Mouse (Mus musculus): ENCODE measurements around the gene Oosp1. TPM values are rescaled to one million over a fixed set of nuclear protein-coding genes. Genes with fewer than 3 reads are reported as not detected.

The Oosp1 gene
- total and polyA plus RNA-seq, 2 experiments from 2014 or later, result not detected

DNA sequence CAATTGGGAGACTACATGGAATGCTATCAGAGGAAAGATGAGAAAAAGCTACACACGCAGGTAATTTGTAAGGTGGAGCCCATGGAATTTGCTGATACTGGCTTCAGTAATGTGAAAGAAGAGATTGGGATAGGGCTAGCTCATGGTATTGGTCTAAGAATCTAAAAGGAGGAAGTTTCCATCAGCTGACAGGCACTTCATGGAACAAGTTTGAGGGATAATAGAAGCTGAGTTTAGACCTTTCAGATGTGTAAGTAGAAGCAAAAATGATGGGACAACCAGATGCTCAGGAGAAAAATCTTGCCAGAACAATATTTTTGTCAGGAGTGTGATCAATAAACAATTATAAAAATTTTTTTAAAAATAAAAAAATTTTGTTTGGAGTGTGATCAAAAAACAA, 57.2 kb downstream of the Oosp1 start:
- no peak overlapping the region for H3K4me2 ChIP-seq (ENCODE audit: low read depth, low read length)
- TF ChIP-seq CTCF (IDR thresholded peaks at IDR 0.05; ENCODE audit: low read depth), result no peak
- DNase-seq (ENCODE audit: low spot score) (no peak), ATAC-seq (no peak)
- 86% methylated on average over 1 of the region's 1 CpGs for WGBS
- H3K27me3 ChIP-seq (ENCODE audit: insufficient read depth, low read length), result no peaks in the 10 kb centered on the region
- H3K4me3 ChIP-seq (ENCODE audit: low read length), result no peak overlapping the region
- H3K27ac ChIP-seq, result no peak overlapping the region
- no peaks in the 10 kb centered on the region for H3K4me1 ChIP-seq (ENCODE audit: insufficient read depth, low read length)
- H3K9ac ChIP-seq (replicated peaks; ENCODE audit: low read length), result no peak overlapping the region
- no peaks in the 10 kb centered on the region for H3K9me3 ChIP-seq (ENCODE audit: low read length)
- no peaks in the 10 kb centered on the region for H3K36me3 ChIP-seq (ENCODE audit: insufficient read depth, low read length)

GRCm38 (mm10) chr19:11625231-11625630, 65.7 kb downstream of the Oosp1 start:
- Histone ChIP-seq H3K27ac (no peak overlapping the region), H3K9ac (replicated peaks; ENCODE audit: low read length) (no peak overlapping the region), H3K27me3 (ENCODE audit: insufficient read depth, low read length) (no peaks in the 10 kb centered on the region), H3K9me3 (ENCODE audit: low read length) (no peaks in the 10 kb centered on the region), H3K4me2 (ENCODE audit: low read depth, low read length) (no peak overlapping the region), H3K4me1 (ENCODE audit: insufficient read depth, low read length) (no peaks in the 10 kb centered on the region), H3K4me3 (ENCODE audit: low read length) (no peak overlapping the region), H3K36me3 (ENCODE audit: insufficient read depth, low read length) (no peaks in the 10 kb centered on the region)
- DNase-seq (ENCODE audit: low spot score) (no peak), ATAC-seq (no peak)
- no peak for TF ChIP-seq CTCF (IDR thresholded peaks at IDR 0.05; ENCODE audit: low read depth)
- WGBS, result 75% methylated on average over 5 of the region's 5 CpGs

DNA sequence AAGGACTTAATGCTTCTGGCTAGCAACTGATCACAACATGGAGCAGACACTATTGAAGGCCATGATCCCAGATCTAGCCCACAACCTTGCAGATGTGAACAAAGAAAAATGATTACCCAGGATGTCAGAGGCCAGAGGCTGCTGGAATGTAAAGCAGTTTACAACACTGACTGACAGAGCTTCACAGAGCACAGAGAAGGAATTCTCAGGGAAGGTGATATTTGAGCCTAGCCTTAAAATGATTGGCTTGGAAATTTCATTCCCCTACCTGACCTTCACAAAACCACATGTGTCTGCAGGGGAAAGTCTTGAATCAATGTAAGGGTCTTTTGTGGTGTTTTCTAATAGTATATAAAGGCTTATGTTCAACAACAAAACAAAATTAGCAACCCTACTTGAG, 66.2 kb downstream of the Oosp1 start:
- H3K4me1 ChIP-seq (ENCODE audit: insufficient read depth, low read length), result no peaks in the 10 kb centered on the region
- ATAC-seq (no peak), DNase-seq (ENCODE audit: low spot score) (no peak)
- no peak overlapping the region for H3K4me3 ChIP-seq (ENCODE audit: low read length)
- no peak overlapping the region for H3K27ac ChIP-seq
- no peak overlapping the region for H3K4me2 ChIP-seq (ENCODE audit: low read depth, low read length)
- no peak overlapping the region for H3K9ac ChIP-seq (replicated peaks; ENCODE audit: low read length)
- no peaks in the 10 kb centered on the region for H3K36me3 ChIP-seq (ENCODE audit: insufficient read depth, low read length)
- TF ChIP-seq CTCF (IDR thresholded peaks at IDR 0.05; ENCODE audit: low read depth), result no peak
- H3K27me3 ChIP-seq (ENCODE audit: insufficient read depth, low read length), result no peaks in the 10 kb centered on the region
- no peaks in the 10 kb centered on the region for H3K9me3 ChIP-seq (ENCODE audit: low read length)

GRCm38 (mm10) chr19:11623551-11623950, 67.4 kb downstream of the Oosp1 start, which contains the start of gene Ms4a2:
Gene Ms4a2 (minus strand): TSS chr19:11623719.
- no peaks in the 10 kb centered on the region for H3K4me1 ChIP-seq (ENCODE audit: insufficient read depth, low read length)
- no peak within 1 kb of the TSS for H3K4me3 ChIP-seq (ENCODE audit: low read length)
- no peak within 1 kb of the TSS for H3K27ac ChIP-seq
- H3K27me3 ChIP-seq (ENCODE audit: insufficient read depth, low read length), result no peaks in the 10 kb centered on the region
- ATAC-seq, result no peak
- H3K9ac ChIP-seq (replicated peaks; ENCODE audit: low read length), result no peak within 1 kb of the TSS
- WGBS, result 87% methylated on average over 2 of the region's 2 CpGs
- H3K9me3 ChIP-seq (ENCODE audit: low read length), result no peaks in the 10 kb centered on the region
- H3K36me3 ChIP-seq (ENCODE audit: insufficient read depth, low read length), result no peaks in the 10 kb centered on the region
- H3K4me2 ChIP-seq (ENCODE audit: low read depth, low read length), result no peak within 1 kb of the TSS
- no peak for TF ChIP-seq CTCF (IDR thresholded peaks at IDR 0.05; ENCODE audit: low read depth)
- DNase-seq (ENCODE audit: low spot score), result no peak

GRCm38 (mm10) chr19:11617983-11618382, 73.0 kb downstream of the Oosp1 start:
- no peaks in the 10 kb centered on the region for H3K9me3 ChIP-seq (ENCODE audit: low read length)
- H3K4me1 ChIP-seq (ENCODE audit: insufficient read depth, low read length), result no peaks in the 10 kb centered on the region
- DNase-seq (ENCODE audit: low spot score), result no peak
- no peaks in the 10 kb centered on the region for H3K27me3 ChIP-seq (ENCODE audit: insufficient read depth, low read length)
- H3K27ac ChIP-seq, result no peak overlapping the region
- no peak overlapping the region for H3K4me3 ChIP-seq (ENCODE audit: low read length)
- no peak for ATAC-seq
- H3K9ac ChIP-seq (replicated peaks; ENCODE audit: low read length), result no peak overlapping the region
- no peak overlapping the region for H3K4me2 ChIP-seq (ENCODE audit: low read depth, low read length)
- no peak for TF ChIP-seq CTCF (IDR thresholded peaks at IDR 0.05; ENCODE audit: low read depth)
- no peaks in the 10 kb centered on the region for H3K36me3 ChIP-seq (ENCODE audit: insufficient read depth, low read length)

Other genes with a start within 250 kb of the Oosp1 start
- not detected in 2 replicates for gene Ms4a4b, start 247.6 kb downstream of the Oosp1 start, total RNA-seq (2014; rRNA removed)
- gene Ms4a4b, start 247.6 kb downstream of the Oosp1 start, polyA plus RNA-seq (2015; fragmentation: Nextera tagmentation; extraction: Ambion mirVana), result not detected in 2 replicates
- 0.32 and 2.3 TPM in 2 replicates for gene Ms4a6c, start 221.8 kb downstream of the Oosp1 start, total RNA-seq (2014; rRNA removed)
- 2.4 and 3.3 TPM in 2 replicates for gene Ms4a6c, start 221.8 kb downstream of the Oosp1 start, polyA plus RNA-seq (2015; fragmentation: Nextera tagmentation; extraction: Ambion mirVana)
- gene Gm8369, start 205.2 kb downstream of the Oosp1 start, total RNA-seq (2014; rRNA removed), result not detected in 2 replicates
- gene Gm8369, start 205.2 kb downstream of the Oosp1 start, polyA plus RNA-seq (2015; fragmentation: Nextera tagmentation; extraction: Ambion mirVana), result not detected in 2 replicates
- gene Ms4a6b, start 174.6 kb downstream of the Oosp1 start, total RNA-seq (2014; rRNA removed), result 3.1 and 8.7 TPM in 2 replicates
- 2.3 and 2.6 TPM in 2 replicates for gene Ms4a6b, start 174.6 kb downstream of the Oosp1 start, polyA plus RNA-seq (2015; fragmentation: Nextera tagmentation; extraction: Ambion mirVana)
- gene Ms4a4d, start 154.3 kb downstream of the Oosp1 start, total RNA-seq (2014; rRNA removed), result not detected in 2 replicates
- gene Ms4a4d, start 154.3 kb downstream of the Oosp1 start, polyA plus RNA-seq (2015; fragmentation: Nextera tagmentation; extraction: Ambion mirVana), result not detected in 2 replicates
- gene Ms4a6d, start 86.3 kb downstream of the Oosp1 start, total RNA-seq (2014; rRNA removed), result 3.0 and 3.2 TPM in 2 replicates
- gene Ms4a6d, start 86.3 kb downstream of the Oosp1 start, polyA plus RNA-seq (2015; fragmentation: Nextera tagmentation; extraction: Ambion mirVana), result 2.3 and 3.0 TPM in 2 replicates
- 3.7 TPM in 1 of 2 replicates, not detected in the other for gene Ms4a2, start 67.4 kb downstream of the Oosp1 start, total RNA-seq (2014; rRNA removed)
- 0.19 and 0.36 TPM in 2 replicates for gene Ms4a2, start 67.4 kb downstream of the Oosp1 start, polyA plus RNA-seq (2015; fragmentation: Nextera tagmentation; extraction: Ambion mirVana)
- gene Ms4a3, start 50.3 kb downstream of the Oosp1 start, total RNA-seq (2014; rRNA removed), result not detected in 2 replicates
- gene Ms4a3, start 50.3 kb downstream of the Oosp1 start, polyA plus RNA-seq (2015; fragmentation: Nextera tagmentation; extraction: Ambion mirVana), result not detected in 2 replicates
- not detected in 2 replicates for gene Oosp2, start 30.6 kb downstream of the Oosp1 start, total RNA-seq (2014; rRNA removed)
- not detected in 2 replicates for gene Oosp2, start 30.6 kb downstream of the Oosp1 start, polyA plus RNA-seq (2015; fragmentation: Nextera tagmentation; extraction: Ambion mirVana)
- not detected in 2 replicates for gene Oosp3, start 5.9 kb upstream of the Oosp1 start, total RNA-seq (2014; rRNA removed)
- gene Oosp3, start 5.9 kb upstream of the Oosp1 start, polyA plus RNA-seq (2015; fragmentation: Nextera tagmentation; extraction: Ambion mirVana), result not detected in 2 replicates
- gene Gif, start 56.4 kb upstream of the Oosp1 start, total RNA-seq (2014; rRNA removed), result not detected in 2 replicates
- not detected in 2 replicates for gene Gif, start 56.4 kb upstream of the Oosp1 start, polyA plus RNA-seq (2015; fragmentation: Nextera tagmentation; extraction: Ambion mirVana)
- gene Mrpl16, start 79.2 kb upstream of the Oosp1 start, total RNA-seq (2014; rRNA removed), result 8.8 and 14.4 TPM in 2 replicates
- 54.2 and 59.1 TPM in 2 replicates for gene Mrpl16, start 79.2 kb upstream of the Oosp1 start, polyA plus RNA-seq (2015; fragmentation: Nextera tagmentation; extraction: Ambion mirVana)
- gene Stx3, start 128.3 kb upstream of the Oosp1 start, total RNA-seq (2014; rRNA removed), result 9.2 and 16.0 TPM in 2 replicates
- 24.3 and 25.5 TPM in 2 replicates for gene Stx3, start 128.3 kb upstream of the Oosp1 start, polyA plus RNA-seq (2015; fragmentation: Nextera tagmentation; extraction: Ambion mirVana)
- not detected in 2 replicates for gene Olfr1417, start 148.1 kb upstream of the Oosp1 start, total RNA-seq (2014; rRNA removed)
- 0.19 and 0.20 TPM in 2 replicates for gene Olfr1417, start 148.1 kb upstream of the Oosp1 start, polyA plus RNA-seq (2015; fragmentation: Nextera tagmentation; extraction: Ambion mirVana)
- gene Olfr1418, start 169.9 kb upstream of the Oosp1 start, total RNA-seq (2014; rRNA removed), result not detected in 2 replicates
- not detected in 2 replicates for gene Olfr1418, start 169.9 kb upstream of the Oosp1 start, polyA plus RNA-seq (2015; fragmentation: Nextera tagmentation; extraction: Ambion mirVana)
- not detected in 2 replicates for gene Olfr1419, start 184.0 kb upstream of the Oosp1 start, total RNA-seq (2014; rRNA removed)
- gene Olfr1419, start 184.0 kb upstream of the Oosp1 start, polyA plus RNA-seq (2015; fragmentation: Nextera tagmentation; extraction: Ambion mirVana), result not detected in 2 replicates
- not detected in 2 replicates for gene Olfr1420, start 195.4 kb upstream of the Oosp1 start, total RNA-seq (2014; rRNA removed)
- gene Olfr1420, start 195.4 kb upstream of the Oosp1 start, polyA plus RNA-seq (2015; fragmentation: Nextera tagmentation; extraction: Ambion mirVana), result not detected in 2 replicates
- 11.1 and 12.3 TPM in 2 replicates for gene Patl1, start 221.2 kb upstream of the Oosp1 start, total RNA-seq (2014; rRNA removed)
- 9.8 and 11.5 TPM in 2 replicates for gene Patl1, start 221.2 kb upstream of the Oosp1 start, polyA plus RNA-seq (2015; fragmentation: Nextera tagmentation; extraction: Ambion mirVana)